In the genomic region with DNA sequence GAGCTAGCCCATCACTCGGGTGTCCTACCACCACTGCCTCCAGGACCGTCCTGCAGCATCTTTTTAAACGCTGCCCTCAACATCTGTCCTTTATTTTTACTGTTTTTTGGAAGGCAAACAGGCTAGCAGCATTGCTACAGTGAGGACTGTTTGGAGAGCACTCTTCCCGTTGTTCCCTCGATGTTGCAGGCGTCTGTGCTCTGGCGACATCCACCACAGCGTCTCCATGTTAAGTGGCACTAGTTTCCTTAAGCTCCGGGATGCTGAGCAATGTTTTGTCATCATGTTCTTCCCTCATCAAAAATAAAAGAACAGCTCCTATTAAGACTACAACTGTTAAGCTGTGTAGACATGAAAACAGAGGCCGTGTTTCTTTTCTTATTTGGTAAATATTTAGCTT, we compare ENCODE assay signal across 24 mouse cellular contexts. TPM values are rescaled to one million over a fixed set of nuclear protein-coding genes. Genes with fewer than 3 reads are reported as not detected.
DNase-seq lines count a peak whose midpoint lies in the region; ATAC-seq and TF ChIP-seq lines count a peak whose summit lies in the region.
"Had no signal": no experiment of that assay in that cellular context is flagged by ENCODE, and none has a peak within 500 bp of the region (broad histone marks: within the 10 kb centered on the region; RNA-seq: fewer than 3 reads in every experiment).

No protein-coding gene starts in this region.

- TF ChIP-seq CTCF in forebrain, postnatal 0 days (IDR thresholded peaks at IDR 0.05; ENCODE audit: low read depth) = no peak

- H3K36me3 ChIP-seq in forebrain, embryonic 13.5 days (ENCODE audit: poor library complexity, severe bottlenecking) = peaks cover 71% of the 10 kb centered on the region
- H3K36me3 ChIP-seq in forebrain, embryonic 11.5 days (ENCODE audit: control insufficient read depth, insufficient read depth, low read length) = no peaks in the 10 kb centered on the region; the same call in 1 of the 2 replicates
- peaks cover 53% of the 10 kb centered on the region for H3K36me3 ChIP-seq in forebrain, embryonic 15.5 days
- H3K36me3 ChIP-seq in forebrain, embryonic 10.5 days (replicated peaks) = peaks cover 73% of the 10 kb centered on the region
- peaks cover 23% of the 10 kb centered on the region for H3K36me3 ChIP-seq in hindbrain, embryonic 16.5 days (ENCODE audit: control insufficient read depth, insufficient read depth, low read length)
- peaks cover 69% of the 10 kb centered on the region for H3K36me3 ChIP-seq in hindbrain, embryonic 13.5 days
- H3K36me3 ChIP-seq in forebrain, postnatal 0 days (ENCODE audit: insufficient read depth) = peaks cover 37% of the 10 kb centered on the region

- no peak overlapping the region for H3K4me2 ChIP-seq in forebrain, embryonic 13.5 days
- H3K4me2 ChIP-seq in forebrain, embryonic 11.5 days (ENCODE audit: low read depth, low read length, severe bottlenecking) = no peak overlapping the region
- H3K4me2 ChIP-seq in forebrain, embryonic 15.5 days (replicated peaks) = no peak overlapping the region
- H3K4me2 ChIP-seq in hindbrain, embryonic 16.5 days (ENCODE audit: low read length) = no peak overlapping the region
- no peak overlapping the region for H3K4me2 ChIP-seq in hindbrain, embryonic 13.5 days
- no peak overlapping the region for H3K4me2 ChIP-seq in forebrain, postnatal 0 days (ENCODE audit: low read depth)
- H3K4me2 ChIP-seq: embryonic facial prominence, embryonic 12.5 days had no signal

- no peak overlapping the region for H3K9ac ChIP-seq in forebrain, embryonic 13.5 days
- H3K9ac ChIP-seq in forebrain, embryonic 11.5 days (ENCODE audit: low read length) = no peak overlapping the region
- no peak overlapping the region for H3K9ac ChIP-seq in forebrain, embryonic 15.5 days (replicated peaks)
- H3K9ac ChIP-seq in hindbrain, embryonic 16.5 days (ENCODE audit: low read depth, low read length) = no peak overlapping the region
- no peak overlapping the region for H3K9ac ChIP-seq in hindbrain, embryonic 13.5 days
- no peak overlapping the region for H3K9ac ChIP-seq in forebrain, postnatal 0 days
- H3K9ac ChIP-seq: embryonic facial prominence, embryonic 12.5 days had no signal

- H3K27ac ChIP-seq in forebrain, embryonic 13.5 days = peak overlapping the region; percentile 25; the same call in 1 of the 2 replicates
- H3K27ac ChIP-seq in forebrain, embryonic 11.5 days (ENCODE audit: low read depth, low read length) = no peak overlapping the region
- H3K27ac ChIP-seq in forebrain, embryonic 15.5 days (replicated peaks) = 0 out of 2 replicates have a peak overlapping the region, but pooled peaks have one; percentile 4
- H3K27ac ChIP-seq in forebrain, embryonic 10.5 days = no peak overlapping the region
- H3K27ac ChIP-seq in hindbrain, embryonic 16.5 days (ENCODE audit: low read depth, low read length) = no peak overlapping the region
- H3K27ac ChIP-seq in hindbrain, embryonic 13.5 days = no peak overlapping the region
- no peak overlapping the region for H3K27ac ChIP-seq in forebrain, postnatal 0 days (ENCODE audit: low read depth, low read length)
- H3K27ac ChIP-seq: embryonic facial prominence, embryonic 10.5 days; embryonic facial prominence, embryonic 12.5 days had no signal

- H3K4me1 ChIP-seq in forebrain, embryonic 13.5 days = no peaks in the 10 kb centered on the region
- no peaks in the 10 kb centered on the region for H3K4me1 ChIP-seq in forebrain, embryonic 11.5 days (replicated peaks; ENCODE audit: control insufficient read depth, insufficient read depth, low read length)
- no peaks in the 10 kb centered on the region for H3K4me1 ChIP-seq in forebrain, embryonic 15.5 days
- H3K4me1 ChIP-seq in forebrain, embryonic 10.5 days = no peaks in the 10 kb centered on the region
- H3K4me1 ChIP-seq in hindbrain, embryonic 16.5 days (ENCODE audit: control insufficient read depth, insufficient read depth, low read depth, low read length) = no peaks in the 10 kb centered on the region
- no peaks in the 10 kb centered on the region for H3K4me1 ChIP-seq in hindbrain, embryonic 13.5 days (replicated peaks)
- no peaks in the 10 kb centered on the region for H3K4me1 ChIP-seq in forebrain, postnatal 0 days (ENCODE audit: insufficient read depth)
- H3K4me1 ChIP-seq: embryonic facial prominence, embryonic 10.5 days; embryonic facial prominence, embryonic 12.5 days had no signal

- no peak overlapping the region for H3K4me3 ChIP-seq in forebrain, embryonic 13.5 days
- no peak overlapping the region for H3K4me3 ChIP-seq in forebrain, embryonic 11.5 days (ENCODE audit: low read depth, low read length)
- no peak overlapping the region for H3K4me3 ChIP-seq in forebrain, embryonic 15.5 days
- H3K4me3 ChIP-seq in forebrain, embryonic 10.5 days = no peak overlapping the region
- H3K4me3 ChIP-seq in hindbrain, embryonic 16.5 days (ENCODE audit: low read length) = no peak overlapping the region
- no peak overlapping the region for H3K4me3 ChIP-seq in hindbrain, embryonic 13.5 days
- H3K4me3 ChIP-seq in forebrain, postnatal 0 days (ENCODE audit: low read depth, low read length) = no peak overlapping the region
- H3K4me3 ChIP-seq: embryonic facial prominence, embryonic 10.5 days; embryonic facial prominence, embryonic 12.5 days had no signal

- H3K27me3 ChIP-seq in forebrain, embryonic 13.5 days = no peaks in the 10 kb centered on the region
- H3K27me3 ChIP-seq in forebrain, embryonic 11.5 days (ENCODE audit: control insufficient read depth, insufficient read depth, low read length) = no peaks in the 10 kb centered on the region
- H3K27me3 ChIP-seq in forebrain, embryonic 15.5 days = no peaks in the 10 kb centered on the region
- H3K27me3 ChIP-seq in forebrain, embryonic 10.5 days (ENCODE audit: poor library complexity, severe bottlenecking) = no peaks in the 10 kb centered on the region
- H3K27me3 ChIP-seq in hindbrain, embryonic 16.5 days (replicated peaks; ENCODE audit: control insufficient read depth, insufficient read depth, low read length) = no peaks in the 10 kb centered on the region
- no peaks in the 10 kb centered on the region for H3K27me3 ChIP-seq in hindbrain, embryonic 13.5 days
- H3K27me3 ChIP-seq in forebrain, postnatal 0 days (ENCODE audit: insufficient read depth, low read length) = no peaks in the 10 kb centered on the region
- H3K27me3 ChIP-seq: CH12.LX; embryonic facial prominence, embryonic 12.5 days; Patski had no signal

- peak; percentile 55; the same call in 1 of the 2 replicates for ATAC-seq in forebrain, embryonic 13.5 days
- ATAC-seq in forebrain, embryonic 11.5 days (replicated peaks; ENCODE audit: low FRiP score) = no peak
- ATAC-seq in forebrain, embryonic 15.5 days (replicated peaks) = no peak; the same call in 1 of the 2 replicates
- peak; percentile 34; the same call in 1 of the 2 replicates for ATAC-seq in hindbrain, embryonic 16.5 days
- no peak for ATAC-seq in hindbrain, embryonic 13.5 days (ENCODE audit: low FRiP score)
- ATAC-seq in forebrain, postnatal 0 days = peak; percentile 61; the same call in 1 of the 2 replicates
- ATAC-seq: activated CD4-positive, CD25-positive, alpha-beta regulatory T cell, adult 4 months; CD4-positive, CD25-positive, alpha-beta regulatory T cell, adult 4 months; Patski had no signal

- H3K9me3 ChIP-seq in forebrain, embryonic 13.5 days (replicated peaks) = no peaks in the 10 kb centered on the region
- H3K9me3 ChIP-seq in forebrain, embryonic 11.5 days (ENCODE audit: control insufficient read depth, low read length) = no peaks in the 10 kb centered on the region
- H3K9me3 ChIP-seq in forebrain, embryonic 15.5 days = no peaks in the 10 kb centered on the region
- no peaks in the 10 kb centered on the region for H3K9me3 ChIP-seq in forebrain, embryonic 10.5 days
- H3K9me3 ChIP-seq in hindbrain, embryonic 16.5 days (ENCODE audit: control insufficient read depth, low read length) = no peaks in the 10 kb centered on the region
- no peaks in the 10 kb centered on the region for H3K9me3 ChIP-seq in hindbrain, embryonic 13.5 days
- no peaks in the 10 kb centered on the region for H3K9me3 ChIP-seq in forebrain, postnatal 0 days (ENCODE audit: low read length)
- H3K9me3 ChIP-seq: embryonic facial prominence, embryonic 10.5 days; embryonic facial prominence, embryonic 12.5 days; G1E had no signal

- 87% methylated on average over 10 of the region's 10 CpGs for WGBS in forebrain, embryonic 13.5 days
- WGBS in forebrain, embryonic 11.5 days = 93% methylated on average over 10 of the region's 10 CpGs
- 83% methylated on average over 10 of the region's 10 CpGs for WGBS in forebrain, embryonic 15.5 days
- 95% methylated on average over 10 of the region's 10 CpGs for WGBS in forebrain, embryonic 10.5 days
- 91% methylated on average over 10 of the region's 10 CpGs for WGBS in hindbrain, embryonic 16.5 days
- 90% methylated on average over 10 of the region's 10 CpGs for WGBS in hindbrain, embryonic 13.5 days
- WGBS in forebrain, postnatal 0 days = 85% methylated on average over 10 of the region's 10 CpGs

- no peak for DNase-seq in forebrain, embryonic 11.5 days (ENCODE audit: low spot score)
- no peak for DNase-seq in forebrain, embryonic 10.5 days (ENCODE audit: extremely low spot score, low spot score)
- no peak for DNase-seq in forebrain, postnatal 0 days
- no peak for DNase-seq in adrenal gland, postnatal 4 days (ENCODE audit: low spot score in 2 of 2)
- DNase-seq: adrenal gland, adult 8-10 months; adrenal gland, postnatal 14 days; adrenal gland, postnatal 36 days; B cell, adult 2 months; cerebellum, adult 11-12 months; cerebellum, adult 2 months; cerebellum, adult 9-10 months; cerebellum, postnatal 10 days; cerebellum, postnatal 25 days had no signal

RNA-seq across cellular contexts. Expression of gene Zcchc9, which starts 11.9 kb away (rescaled TPM):
- 28.8 and 29.4 TPM in 2 replicates for polyA plus RNA-seq in forebrain, embryonic 13.5 days (2015; fragmentation: Nextera tagmentation; extraction: Ambion mirVana)
- polyA plus RNA-seq in forebrain, embryonic 11.5 days (2014; fragmentation: Nextera tagmentation; extraction: Ambion mirVana) = 31.0 and 33.8 TPM in 2 replicates
- 22.9 and 24.2 TPM in 2 replicates for polyA plus RNA-seq in forebrain, embryonic 15.5 days (2015; fragmentation: Nextera tagmentation; extraction: Ambion mirVana)
- polyA plus RNA-seq in forebrain, embryonic 10.5 days (2016; fragmentation: Nextera tagmentation; extraction: Ambion mirVana) = 30.3 and 31.6 TPM in 2 replicates
- polyA plus RNA-seq in hindbrain, embryonic 16.5 days (2015; fragmentation: Nextera tagmentation; extraction: Ambion mirVana) = 15.8 and 18.1 TPM in 2 replicates
- 20.9 and 21.1 TPM in 2 replicates for polyA plus RNA-seq in hindbrain, embryonic 13.5 days (2015; fragmentation: Nextera tagmentation; extraction: Ambion mirVana)
- 13.0 and 31.0 TPM in 2 replicates for total RNA-seq in forebrain, postnatal 0 days (2014; rRNA removed)
- polyA plus RNA-seq in forebrain, postnatal 0 days (2015; fragmentation: Nextera tagmentation; extraction: Ambion mirVana) = 6.4 and 13.0 TPM in 2 replicates
- 10 to 100 TPM; 31.1 to 33.0 TPM for total RNA-seq in adrenal gland, postnatal 4 days (2021)

RNA-seq across cellular contexts. Expression of gene Acot12, which starts 54.3 kb away (rescaled TPM):
- not detected in 2 replicates for polyA plus RNA-seq in forebrain, embryonic 13.5 days (2015; fragmentation: Nextera tagmentation; extraction: Ambion mirVana)
- not detected in 2 replicates for polyA plus RNA-seq in forebrain, embryonic 11.5 days (2014; fragmentation: Nextera tagmentation; extraction: Ambion mirVana)
- polyA plus RNA-seq in forebrain, embryonic 15.5 days (2015; fragmentation: Nextera tagmentation; extraction: Ambion mirVana) = not detected in 2 replicates
- not detected in 2 replicates for polyA plus RNA-seq in forebrain, embryonic 10.5 days (2016; fragmentation: Nextera tagmentation; extraction: Ambion mirVana)
- 0.06 and 0.24 TPM in 2 replicates for polyA plus RNA-seq in hindbrain, embryonic 16.5 days (2015; fragmentation: Nextera tagmentation; extraction: Ambion mirVana)
- polyA plus RNA-seq in hindbrain, embryonic 13.5 days (2015; fragmentation: Nextera tagmentation; extraction: Ambion mirVana) = not detected in 2 replicates
- total RNA-seq in forebrain, postnatal 0 days (2014; rRNA removed) = 0.14 and 0.15 TPM in 2 replicates
- 0.10 and 0.34 TPM in 2 replicates for polyA plus RNA-seq in forebrain, postnatal 0 days (2015; fragmentation: Nextera tagmentation; extraction: Ambion mirVana)
- 1 to 10 TPM in 1 of 2 experiments, under 1 TPM in 1; 0.39 to 4.9 TPM for total RNA-seq in adrenal gland, postnatal 4 days (2021)
- total RNA-seq: G1E had no signal
- polyA plus RNA-seq: activated CD4-positive, CD25-positive, alpha-beta regulatory T cell, adult 4 months; CD4-positive, CD25-positive, alpha-beta regulatory T cell, adult 4 months; embryonic facial prominence, embryonic 10.5 days; G1E; Patski had no signal

Comparison
In these comparisons a context has a peak if more than half of its experiments do, and no peak if none do; other contexts are left out.
1. ATAC-seq: peak in forebrain, embryonic 13.5 days (single experiment), hindbrain, embryonic 16.5 days (single experiment) and forebrain, postnatal 0 days (single experiment); none in forebrain, embryonic 11.5 days (single experiment), forebrain, embryonic 15.5 days (single experiment) and hindbrain, embryonic 13.5 days (single experiment).
2. H3K27ac ChIP-seq: peak in forebrain, embryonic 13.5 days (single experiment) and forebrain, embryonic 15.5 days (single experiment); none in forebrain, embryonic 11.5 days (single experiment), forebrain, embryonic 10.5 days (single experiment), hindbrain, embryonic 16.5 days (single experiment), hindbrain, embryonic 13.5 days (single experiment) and forebrain, postnatal 0 days (single experiment).